Mouse (Mus musculus): ENCODE measurements around the gene Slc16a7.

DNA sequence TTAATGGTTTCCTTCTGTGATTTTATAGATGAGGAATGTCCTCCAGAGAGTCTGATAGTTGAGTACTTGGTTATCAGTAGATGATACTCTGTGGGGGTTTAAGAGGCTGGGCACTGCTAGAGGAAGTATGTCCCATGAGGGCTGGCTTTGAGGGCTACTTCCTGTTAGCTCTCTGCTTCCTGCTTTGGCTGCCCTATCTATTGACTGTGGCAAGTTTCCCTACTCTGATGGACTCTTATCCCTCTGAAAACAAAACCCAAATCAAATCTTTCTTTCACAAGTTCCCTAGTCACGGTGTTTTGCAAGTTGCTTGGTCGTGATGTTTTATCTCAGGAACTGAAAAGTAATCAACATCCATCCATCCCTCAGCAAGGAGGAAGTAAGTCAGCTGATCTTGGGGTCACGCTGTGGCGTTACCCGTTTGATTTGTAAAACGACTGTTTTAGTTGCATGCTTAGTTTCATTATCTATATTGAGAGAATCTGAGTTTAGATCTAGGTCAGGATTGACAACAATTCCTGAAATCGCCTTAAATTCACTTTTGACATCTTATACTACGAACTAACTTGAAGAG is 19.1 kb downstream of the Slc16a7 start:
- no peak for TF ChIP-seq CTCF (IDR thresholded peaks at IDR 0.05; ENCODE audit: low read depth)
- no peak for TF ChIP-seq EP300 (optimal IDR thresholded peaks at IDR 0.05)
